Mouse (Mus musculus): ENCODE results near the gene Reck.
A peak's percentile ranks its signal among the peaks of the same experiment; 100 is the strongest.

Gene Reck

DNA sequence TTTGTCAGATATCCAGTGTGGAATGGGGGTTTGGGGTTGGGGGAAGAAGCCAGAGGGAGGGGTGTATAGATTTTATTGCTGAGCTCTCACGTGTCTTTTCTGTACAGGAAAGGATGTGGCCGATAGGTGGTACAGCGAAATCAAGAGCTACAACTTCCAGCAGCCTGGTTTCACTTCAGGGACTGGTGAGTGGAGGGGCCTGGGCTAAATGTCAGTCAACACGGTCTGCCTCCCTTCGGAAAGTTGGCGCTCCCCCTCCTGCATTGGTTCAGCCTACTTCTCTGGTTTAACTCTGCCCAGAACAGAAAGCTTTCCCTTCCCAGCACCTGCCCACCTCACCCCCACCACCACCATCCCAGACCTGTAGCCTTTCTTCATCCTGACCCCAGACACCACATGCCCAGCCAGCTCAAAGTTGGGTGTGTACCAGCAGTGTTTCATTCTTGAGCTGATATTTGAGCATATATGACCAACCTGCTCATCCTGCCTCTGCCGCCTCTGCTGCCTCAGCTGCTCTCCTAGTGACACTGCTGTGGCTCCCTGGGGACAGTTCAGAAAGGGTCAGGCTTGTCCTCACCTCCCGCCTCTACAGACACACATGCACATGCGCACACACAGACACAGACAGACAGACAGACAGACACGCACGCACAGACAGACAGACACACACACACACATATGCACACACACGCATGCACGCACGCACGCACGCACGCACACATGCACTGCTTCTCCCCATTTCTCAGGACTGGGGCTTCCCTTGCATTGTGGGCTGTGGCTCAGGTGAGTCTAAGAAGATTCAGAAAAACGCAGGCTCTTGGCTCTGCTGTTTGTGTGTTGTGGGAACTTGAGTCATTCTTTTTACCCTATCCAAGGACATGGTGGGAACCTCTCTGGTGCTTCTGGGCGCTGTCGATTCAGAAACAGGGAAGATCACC is 95.3 kb downstream of the Reck start:
- DNase-seq = no peak

DNA sequence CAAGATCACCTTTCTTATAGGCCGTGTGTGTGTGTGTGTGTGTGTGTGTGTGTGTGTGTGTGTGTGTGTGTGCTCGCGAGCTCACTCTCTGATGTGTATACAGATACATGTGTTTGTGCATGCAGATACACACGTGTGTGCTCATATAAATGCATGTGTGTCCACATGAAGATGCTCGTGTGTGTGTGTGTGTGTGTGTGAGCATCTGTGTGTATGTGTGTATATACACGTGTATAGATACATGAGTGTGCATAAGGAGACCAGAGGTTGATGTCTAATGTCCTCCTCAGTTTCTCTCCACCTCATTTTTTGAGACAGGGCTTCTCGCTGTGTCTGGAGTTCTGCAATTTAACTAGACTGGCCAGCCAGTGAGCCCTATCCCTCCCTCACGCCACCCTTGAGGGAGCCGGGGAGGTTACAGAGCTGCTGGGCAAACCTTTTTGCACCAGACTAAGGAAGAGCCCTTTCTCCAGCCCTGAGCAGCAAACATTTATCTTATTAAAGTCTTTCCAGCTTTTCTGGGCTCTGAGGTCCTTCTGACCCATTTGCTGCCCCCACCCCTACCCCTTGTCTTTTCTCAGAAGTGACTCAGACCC is 96.3 kb downstream of the Reck start:
- DNase-seq = no peak

DNA sequence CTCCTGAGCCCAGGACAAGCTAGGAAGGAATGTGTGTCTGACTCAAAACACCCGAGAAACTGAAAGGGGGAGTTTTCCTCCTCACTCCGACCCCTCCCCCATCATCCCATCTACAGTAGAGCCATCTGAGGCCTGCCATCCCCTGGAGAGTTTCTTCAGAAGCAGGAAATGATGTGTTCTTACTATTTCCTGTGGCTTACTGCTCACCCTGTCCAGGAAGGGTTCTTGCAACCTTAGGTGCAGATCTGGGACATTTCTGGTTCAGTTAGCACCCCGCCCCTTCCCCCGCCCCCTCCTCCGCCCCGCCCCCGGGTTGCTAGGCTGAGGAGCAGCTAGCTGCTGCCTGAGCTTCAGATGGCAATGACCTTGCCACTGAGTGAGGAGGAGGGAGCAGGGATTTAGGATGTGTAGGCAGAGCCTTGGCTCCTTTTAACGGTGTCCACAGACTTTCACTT is 96.8 kb downstream of the Reck start:
- peak; percentile 49 to 80 for DNase-seq

DNA sequence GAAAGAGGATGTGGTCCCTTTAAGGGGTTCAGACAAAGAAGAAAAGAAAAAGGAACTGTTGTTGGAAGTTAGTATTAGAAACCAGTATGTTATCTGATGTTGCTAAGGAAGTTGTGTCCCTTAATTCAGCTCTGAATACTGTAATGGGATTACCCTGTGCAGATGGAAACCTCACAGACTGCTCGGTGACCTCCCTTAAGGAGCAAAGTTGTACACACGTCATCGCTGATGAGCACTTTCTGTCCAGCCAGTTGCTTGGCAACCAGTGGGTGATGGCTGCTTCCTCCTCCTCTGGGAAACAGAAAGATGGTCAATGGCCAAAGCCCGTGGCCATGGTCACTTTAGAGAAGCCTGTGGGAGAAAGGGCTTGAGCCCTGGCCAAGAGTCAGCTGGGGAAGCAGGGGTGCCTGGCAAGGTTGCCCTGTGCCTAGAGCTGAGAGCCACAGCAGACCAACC is 98.2 kb downstream of the Reck start:
- peak; percentile 14 to 62 for DNase-seq

DNA sequence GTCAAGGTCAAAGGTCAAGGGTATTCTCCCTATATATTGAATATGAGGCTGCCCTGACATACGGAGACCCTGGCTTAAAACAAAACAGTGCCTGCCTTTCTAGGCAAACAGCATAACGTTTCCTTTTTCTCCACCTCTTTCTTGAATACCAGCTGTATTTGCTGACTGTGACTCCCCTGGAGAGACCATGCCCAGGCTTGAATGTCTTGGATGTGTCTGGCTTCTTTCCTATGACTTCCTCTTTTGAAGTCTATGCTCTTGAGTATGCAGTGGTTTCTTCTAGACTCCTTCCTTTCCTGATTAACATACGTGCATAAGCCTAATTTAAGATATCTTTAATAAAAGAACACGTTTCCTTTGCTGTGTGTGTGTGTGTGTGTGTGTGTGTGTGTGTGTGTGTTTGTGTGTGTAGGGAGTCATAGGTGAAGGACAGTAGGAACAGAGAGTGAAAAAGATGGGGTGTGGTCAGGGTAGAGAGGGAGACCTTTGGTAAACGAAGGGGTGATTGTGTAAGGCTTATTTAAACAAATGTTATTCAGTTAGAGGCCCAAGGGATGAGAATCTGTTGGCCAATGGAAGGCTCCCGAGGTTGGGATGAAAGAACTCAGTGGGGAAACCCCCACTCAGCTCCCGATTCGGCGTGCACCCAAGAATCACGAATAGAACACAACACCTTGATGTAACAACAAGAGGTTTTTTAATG is 99.7 kb downstream of the Reck start:
- DNase-seq = no peak

DNA sequence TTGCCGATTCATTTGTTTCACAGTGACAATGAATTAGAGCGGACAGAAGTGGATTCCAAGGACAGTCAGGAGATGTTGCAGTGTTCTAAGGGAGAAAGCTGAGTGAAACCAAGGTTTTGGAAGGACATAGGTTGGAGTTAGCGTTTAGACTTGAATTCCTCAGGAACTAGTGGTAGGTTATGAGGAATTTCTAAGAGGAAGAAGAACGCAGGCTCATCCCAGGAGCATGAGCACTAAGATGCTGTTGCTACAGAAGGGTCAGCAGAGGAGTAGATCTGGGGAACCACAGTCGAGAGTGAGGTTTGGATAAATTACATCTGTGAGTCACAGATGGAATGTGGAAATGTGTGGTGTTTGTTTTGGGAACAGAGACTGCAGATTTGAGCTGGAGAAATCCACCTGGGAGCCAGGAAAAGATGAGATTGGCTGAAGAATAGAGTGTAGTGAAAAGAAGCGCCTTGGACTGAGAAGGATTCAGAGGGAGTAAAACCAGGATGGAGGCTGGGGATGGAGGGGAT is 101.0 kb downstream of the Reck start:
- DNase-seq = no peak

DNA sequence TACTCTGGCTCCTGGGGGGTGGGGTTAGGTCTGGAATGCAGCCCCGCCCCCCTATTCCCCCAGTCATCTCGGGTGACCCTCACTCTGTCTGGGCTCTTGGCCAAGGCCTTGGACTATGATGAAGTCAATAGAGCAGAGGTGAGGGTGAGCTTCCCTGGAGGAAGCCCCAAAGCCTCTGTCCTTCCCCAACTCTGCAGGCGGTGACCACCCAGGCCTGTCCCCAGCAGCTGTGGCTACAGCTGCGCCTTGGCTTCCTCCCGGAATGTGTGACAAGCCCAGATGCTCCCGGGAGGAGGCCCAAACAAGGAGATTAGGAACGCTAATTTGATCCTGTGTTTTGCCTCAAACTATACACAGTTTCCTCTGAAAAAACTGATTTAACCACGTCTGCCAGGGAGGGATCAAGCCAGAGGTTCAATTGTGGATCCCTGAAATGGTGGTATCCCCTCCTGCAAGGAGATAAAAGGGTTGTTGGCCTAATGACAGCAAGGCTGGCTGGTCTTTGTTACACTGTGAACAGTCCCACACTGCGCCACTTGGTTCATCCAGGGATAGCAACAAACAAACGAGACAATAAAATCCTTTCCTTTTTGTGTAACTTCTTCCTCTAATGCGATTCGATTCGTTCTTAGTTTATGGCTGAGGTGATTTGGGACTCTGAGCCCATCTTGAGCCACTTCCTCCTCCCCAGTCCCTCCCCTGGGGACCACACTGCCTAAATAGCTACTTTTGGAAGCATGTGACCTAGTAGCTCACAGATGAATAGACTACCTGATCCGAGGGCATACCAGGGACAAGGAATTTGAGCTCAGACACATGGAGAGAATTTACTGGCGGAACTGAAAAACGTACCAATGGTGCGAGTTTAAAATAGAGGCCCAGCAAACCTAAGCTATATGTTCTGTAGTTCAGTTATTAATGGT is 103.5 kb downstream of the Reck start:
- peak; percentile 60 to 68 for DNase-seq

DNA sequence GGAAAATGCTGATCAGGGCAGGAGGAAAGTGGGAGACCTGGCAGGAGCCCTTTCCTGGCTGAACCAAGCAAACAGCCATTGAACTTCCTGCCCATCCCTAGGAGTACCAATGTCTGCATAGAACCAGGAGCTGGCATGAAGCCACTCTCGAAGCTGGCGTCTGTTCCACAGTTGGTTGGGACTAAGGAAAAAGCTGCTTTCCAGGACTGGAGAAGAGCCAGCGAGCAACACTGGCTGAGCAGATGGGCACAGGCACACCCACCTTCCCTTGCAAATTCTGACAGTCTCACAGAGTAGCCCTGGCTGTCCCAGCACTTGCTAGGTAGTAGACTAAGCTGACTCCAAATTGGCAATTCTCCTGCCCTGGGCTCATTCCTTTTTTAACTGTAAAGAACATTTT is 104.4 kb downstream of the Reck start:
- peak; percentile 61 to 62 for DNase-seq

DNA sequence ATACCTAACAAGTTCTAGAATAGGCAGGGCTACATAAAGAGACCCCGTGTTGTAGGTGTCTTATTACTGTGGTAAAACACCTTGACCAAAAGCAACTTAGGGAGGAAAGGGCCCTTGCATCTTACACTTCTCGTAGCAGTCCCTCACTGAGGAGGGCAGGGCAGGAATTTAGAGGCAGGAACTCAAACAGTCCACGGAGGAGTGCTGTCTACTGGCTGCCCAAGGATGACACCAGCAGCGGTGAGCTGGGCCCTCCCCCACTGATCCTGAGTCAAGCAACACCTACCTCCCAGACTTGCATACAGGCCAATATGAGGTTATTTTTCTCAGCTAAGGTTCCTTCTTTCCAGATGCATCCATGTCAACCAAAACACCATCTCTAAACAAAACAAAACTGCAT is 104.9 kb downstream of the Reck start:
- DNase-seq = no peak

DNA sequence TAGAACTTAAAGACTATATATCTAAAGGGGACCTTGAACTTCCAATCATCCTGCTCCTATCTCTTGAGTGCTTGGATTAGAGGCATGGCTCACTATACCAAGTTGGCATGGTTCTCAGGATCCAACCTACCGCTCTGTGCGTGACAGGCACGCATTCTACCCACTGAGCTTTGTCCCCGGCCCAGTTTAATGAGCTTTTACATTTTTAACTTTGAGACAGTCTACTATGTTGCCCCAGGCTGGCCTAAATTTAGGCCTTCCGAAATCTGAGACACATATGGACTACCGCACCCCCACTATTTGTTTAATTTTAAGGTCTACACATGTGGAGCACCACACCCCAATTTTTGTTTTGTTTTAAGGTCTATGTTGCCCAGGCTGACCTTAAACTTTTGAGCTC is 105.5 kb downstream of the Reck start:
- no peak for DNase-seq

DNA sequence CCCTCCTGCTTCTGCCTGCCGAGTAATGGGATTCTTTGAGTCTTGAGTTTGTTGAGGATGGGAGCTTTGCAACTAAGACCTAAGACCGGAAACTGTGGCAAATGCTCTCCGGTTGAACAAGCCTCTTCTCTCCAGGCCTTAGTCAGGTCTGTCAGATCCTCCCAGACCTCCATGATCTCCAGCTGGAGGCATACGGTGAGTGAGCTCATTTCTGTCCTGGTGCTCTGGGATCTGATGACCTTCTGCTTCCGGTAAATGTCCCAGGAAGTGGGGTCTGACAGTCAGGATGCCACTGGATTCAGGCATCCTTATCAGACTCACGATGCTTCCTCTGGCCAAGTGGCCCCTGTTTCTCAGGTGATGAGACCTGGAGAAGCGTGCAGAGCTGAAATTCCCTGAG is 105.9 kb downstream of the Reck start:
- DNase-seq = peak in 1 of 2 experiments; percentile 0

DNA sequence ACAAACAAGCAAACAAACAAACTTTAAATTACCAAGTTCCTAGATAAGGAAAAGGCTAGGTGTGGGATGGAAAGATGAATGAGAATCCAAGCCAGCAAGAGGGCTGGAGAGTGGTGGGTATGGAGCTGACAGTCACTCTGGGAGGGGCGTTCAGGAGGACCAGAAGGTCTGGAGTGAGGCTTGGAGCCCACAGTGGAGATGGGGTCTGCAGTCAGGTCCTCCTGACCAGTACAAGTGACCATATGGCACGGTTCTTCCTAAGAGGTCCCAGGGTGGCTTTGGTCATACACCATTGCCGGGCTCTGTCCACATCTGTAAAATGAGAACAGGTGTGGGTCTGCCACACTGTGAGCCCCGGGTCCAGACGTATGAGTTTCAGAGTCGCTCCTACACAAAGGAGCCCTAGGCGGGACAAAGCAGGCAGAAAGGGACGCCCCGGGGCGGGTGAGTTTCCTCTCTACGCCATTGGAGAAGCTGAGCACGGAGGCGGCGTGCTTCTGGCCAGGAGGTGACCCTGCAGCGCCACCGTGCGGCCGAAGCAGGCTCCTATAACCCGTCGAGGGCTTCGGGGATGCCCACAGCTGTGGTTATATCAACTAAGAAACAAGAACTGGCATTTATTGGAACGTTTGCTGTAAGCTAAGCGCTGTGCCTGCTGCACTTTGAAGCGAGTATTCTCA is 106.9 kb downstream of the Reck start:
- DNase-seq = peak; percentile 93 to 96

DNA sequence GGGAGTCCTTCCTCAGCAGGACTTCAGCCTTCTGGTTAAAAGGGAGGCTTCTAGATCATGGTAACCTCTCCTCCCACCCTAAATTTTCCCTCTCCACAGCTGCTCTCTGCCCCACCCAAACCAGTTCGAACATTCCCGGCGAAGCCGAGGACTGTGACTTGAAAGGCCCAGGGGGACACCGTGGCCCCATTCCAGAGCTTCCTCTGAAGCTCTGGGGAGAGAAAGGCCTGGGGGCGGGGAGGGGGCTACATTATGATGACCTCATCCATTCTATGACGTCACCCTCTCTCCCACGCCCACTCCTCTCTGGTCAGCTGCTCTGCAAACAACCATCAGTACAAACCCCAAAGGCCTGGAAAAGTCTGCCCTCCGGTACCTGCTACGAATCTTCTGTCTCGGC is 107.9 kb downstream of the Reck start, which contains the start of gene Ccin:
Ccin (plus strand) TSS at position 303 of the 400 bp plus-strand sequence.
- no peak for DNase-seq

DNA sequence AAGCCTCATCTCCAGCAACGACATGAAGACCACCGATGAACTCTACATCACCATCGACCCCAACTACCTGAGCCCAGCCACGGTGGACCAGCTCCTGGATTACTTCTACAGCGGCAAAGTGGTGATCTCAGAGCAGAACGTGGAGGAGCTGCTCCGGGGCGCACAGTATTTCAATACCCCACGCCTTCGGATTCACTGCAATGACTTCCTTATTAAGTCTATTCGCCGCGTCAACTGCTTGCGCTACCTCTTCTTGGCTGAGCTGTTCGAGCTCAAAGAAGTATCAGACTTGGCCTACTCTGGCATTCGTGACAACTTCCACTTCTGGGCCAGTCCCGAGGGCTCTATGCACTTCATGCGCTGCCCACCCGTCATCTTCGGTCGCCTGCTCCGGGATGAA is 108.4 kb downstream of the Reck start:
- DNase-seq = no peak

DNA sequence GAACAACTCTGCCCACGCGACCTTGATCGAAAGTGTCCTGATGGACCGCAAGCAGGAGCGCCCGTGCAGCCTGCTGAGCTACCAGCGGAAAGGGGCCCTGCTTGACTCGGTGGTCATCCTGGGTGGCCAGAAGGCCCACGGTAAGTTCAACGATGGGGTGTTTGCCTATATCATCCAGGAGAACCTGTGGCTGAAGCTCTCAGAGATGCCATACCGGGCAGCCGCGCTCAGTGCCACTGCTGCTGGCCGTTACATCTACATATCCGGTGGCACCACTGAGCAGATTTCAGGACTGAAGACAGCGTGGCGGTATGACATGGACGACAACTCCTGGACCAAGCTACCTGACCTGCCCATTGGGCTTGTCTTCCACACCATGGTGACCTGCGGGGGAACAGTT is 109.0 kb downstream of the Reck start:
- no peak for DNase-seq

DNA sequence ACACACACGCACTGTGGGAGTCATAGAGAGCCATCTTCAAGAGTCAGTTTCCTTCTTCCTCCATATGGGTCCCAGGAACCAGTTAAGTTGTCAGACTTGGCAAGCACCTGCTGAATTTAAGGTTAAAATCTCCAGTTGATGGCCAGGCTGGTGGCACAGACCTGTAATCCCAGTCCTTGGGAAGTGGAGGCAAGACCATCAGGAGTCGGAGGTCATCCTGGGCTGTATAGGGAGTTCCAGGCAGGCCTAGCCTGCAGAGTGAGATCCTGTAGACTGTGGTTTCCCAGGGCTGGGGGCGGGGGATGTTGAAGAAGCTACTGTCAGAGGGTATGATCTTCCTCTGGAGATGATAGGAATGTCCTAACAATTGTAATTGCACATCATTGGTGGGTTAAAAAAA is 113.6 kb downstream of the Reck start:
- peak in 1 of 2 experiments; percentile 20 for DNase-seq

DNA sequence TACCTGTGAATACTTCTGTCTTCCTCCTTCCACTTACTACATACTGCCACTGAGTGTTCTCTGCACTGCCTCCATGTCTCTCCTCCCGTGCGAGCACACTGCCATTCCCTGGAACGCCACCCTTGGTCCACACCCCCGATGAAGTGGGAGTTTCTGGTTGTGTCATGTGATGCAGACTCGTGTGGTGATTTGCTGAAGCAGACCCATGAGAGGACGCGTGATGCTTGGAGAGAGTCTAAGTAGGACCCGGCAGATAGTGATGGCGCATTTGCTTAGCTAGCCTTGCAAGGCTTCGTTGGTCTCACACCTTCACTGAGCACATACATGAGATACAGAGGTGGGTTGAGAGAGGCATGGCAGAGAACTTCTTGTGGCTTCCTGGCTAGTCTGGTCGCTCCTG is 117.7 kb downstream of the Reck start:
- DNase-seq = peak in 1 of 2 experiments; percentile 21

DNA sequence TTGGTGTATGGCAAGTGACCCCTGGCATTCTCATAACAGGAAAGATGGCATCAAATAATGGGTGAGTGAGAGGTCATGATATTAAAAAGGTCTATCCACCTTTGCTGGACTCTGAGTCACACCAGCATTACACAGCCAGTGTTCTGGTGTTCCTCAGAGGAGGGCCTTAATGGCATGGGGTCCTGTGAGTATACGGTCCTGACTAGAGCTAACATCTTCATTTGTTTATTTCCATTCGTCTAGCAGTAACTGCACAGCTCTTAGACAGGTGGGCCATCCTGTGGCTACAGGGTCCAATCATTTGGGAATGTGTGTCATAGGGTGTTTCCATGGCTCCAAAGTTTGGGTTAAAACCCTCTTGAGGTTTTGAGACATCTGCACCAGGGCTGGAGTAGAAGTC is 119.0 kb downstream of the Reck start:
- DNase-seq = no peak
